Mouse (Mus musculus) CH12.LX (cell line): ENCODE data around the gene Lhx2.

Experiments
- CTCF ChIP-seq, 2 experiments: IDR thresholded peaks in 1 of 2; conservative IDR thresholded peaks in 1 of 2; 2 replicates each; pipeline ENCODE4 v1.5.1; 2011 to 2012; ENCODE audit warnings: low read depth in 2 of 2, low read length in 2 of 2, improper control_type of control experiment in 1 of 2, inconsistent platforms in 1 of 2, mild to moderate bottlenecking in 1 of 2, moderate library complexity in 1 of 2
- E2F4 ChIP-seq: IDR thresholded peaks from 2 replicates; pipeline ENCODE4 v1.6.1; 2011; ENCODE audit warnings: low read depth, low read length, improper control_type of control experiment; ENCODE audit not compliant: insufficient replicate concordance
- EP300 ChIP-seq: IDR thresholded peaks from 2 replicates; pipeline ENCODE4 v1.6.1; 2011; ENCODE audit warnings: low read length, improper control_type of control experiment
- KAT2A ChIP-seq: IDR thresholded peaks from 2 replicates; pipeline ENCODE4 v1.6.1; 2012; ENCODE audit warnings: low read length, improper control_type of control experiment, inconsistent platforms; ENCODE audit not compliant: insufficient replicate concordance
- MAFK ChIP-seq: IDR thresholded peaks from 2 replicates; pipeline ENCODE4 v1.6.1; 2011; ENCODE audit warnings: low read length, improper control_type of control experiment; ENCODE audit not compliant: insufficient replicate concordance
- ZC3H11A ChIP-seq: IDR thresholded peaks from 2 replicates; pipeline ENCODE4 v1.6.1; 2012; ENCODE audit warnings: low read depth, mild to moderate bottlenecking, inconsistent platforms, low read length, improper control_type of control experiment

- 0 out of 2 replicates have a peak, but pooled peaks have one; percentile 47 for TF ChIP-seq EP300
- no peak for TF ChIP-seq ZC3H11A
- TF ChIP-seq MAFK: no peak
- no peak for TF ChIP-seq KAT2A
- TF ChIP-seq E2F4: no peak
- TF ChIP-seq CTCF (conservative IDR thresholded peaks at IDR 0.05 in 1 of 2, IDR thresholded peaks at IDR 0.05 in 1 of 2; ENCODE audit: low read depth in 2 of 2, low read length in 2 of 2): no peak
Observed at GRCm38 (mm10) chr2:38336606-38337005, 2.5 kb upstream of the Lhx2 start.
